Mouse (Mus musculus): ENCODE measurements at regions not wholly inside any gene's neighbourhood (a gene's known extent, or its start where the extent isn't known, plus 50 kb on each side); places are given as distances from the start of the nearest gene placed in this dataset.
"Not testable (repeated sequence)": the region's sequence is repeated elsewhere in the genome, so short reads cannot be mapped to it uniquely, and the experiment has no call there.

DNA sequence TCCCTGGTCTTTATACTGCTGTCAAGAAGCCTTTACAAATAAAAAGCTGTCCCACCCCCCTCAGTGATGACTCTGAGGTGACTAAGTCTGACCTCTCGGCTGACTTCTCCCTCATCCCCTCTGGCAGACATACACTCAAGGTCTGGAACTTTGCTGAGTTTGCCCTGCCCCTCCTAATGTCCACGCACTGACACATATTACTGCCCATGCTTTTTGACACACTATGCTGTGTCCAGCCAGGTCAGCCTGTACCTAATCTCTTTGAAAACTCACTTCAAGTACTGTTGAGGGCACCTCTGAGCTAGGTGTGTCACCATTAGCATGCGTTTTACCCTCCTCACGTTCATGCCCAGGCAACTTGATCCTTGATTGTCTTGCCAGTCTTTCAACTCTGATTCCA, 164.9 kb upstream of the Frmd6 start:
- DNase-seq (ENCODE audit: low spot score in 2 of 2): no peak

DNA sequence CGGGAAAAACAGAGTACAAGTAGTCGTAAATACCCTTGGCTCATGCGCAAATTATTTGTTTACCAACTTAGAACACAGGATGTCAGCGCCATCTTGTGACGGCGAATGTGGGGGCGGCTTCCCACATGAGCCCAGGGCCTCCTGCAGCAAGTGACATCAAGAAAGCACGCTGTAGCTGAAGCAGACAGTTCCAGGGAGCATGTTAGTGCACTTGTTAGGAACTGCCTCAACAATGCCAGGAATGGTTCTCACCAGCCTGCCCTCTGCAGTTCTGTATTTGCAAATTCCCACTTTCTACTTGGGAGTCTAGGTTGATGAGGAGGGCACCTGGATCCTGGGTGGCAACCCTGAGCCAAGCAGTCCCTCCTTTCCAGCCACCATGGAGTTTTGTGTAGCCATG, 157.2 kb upstream of the Frmd6 start:
- not testable (repeated sequence) for DNase-seq (ENCODE audit: low spot score in 2 of 2)

DNA sequence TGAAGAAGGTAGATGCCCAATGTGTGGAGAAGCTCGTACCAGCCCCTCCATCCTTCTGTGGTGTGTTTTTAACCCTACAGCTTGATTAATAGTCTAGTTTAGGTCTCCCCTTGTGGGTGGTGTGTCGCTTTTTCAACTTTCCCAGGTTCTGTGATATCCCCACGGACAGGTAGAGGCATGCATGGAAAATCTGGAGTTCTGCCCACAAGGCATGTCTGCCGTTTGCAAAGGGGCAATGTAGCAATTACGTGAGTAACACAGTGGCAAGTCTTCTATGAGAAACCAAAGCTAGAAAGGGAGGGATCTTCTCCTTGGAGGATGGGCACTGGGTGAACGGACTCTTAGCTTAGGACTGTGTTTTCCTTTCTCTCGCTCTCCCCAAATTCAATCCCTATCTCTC, 153.2 kb upstream of the Frmd6 start:
- no peak for DNase-seq (ENCODE audit: low spot score in 2 of 2)

DNA sequence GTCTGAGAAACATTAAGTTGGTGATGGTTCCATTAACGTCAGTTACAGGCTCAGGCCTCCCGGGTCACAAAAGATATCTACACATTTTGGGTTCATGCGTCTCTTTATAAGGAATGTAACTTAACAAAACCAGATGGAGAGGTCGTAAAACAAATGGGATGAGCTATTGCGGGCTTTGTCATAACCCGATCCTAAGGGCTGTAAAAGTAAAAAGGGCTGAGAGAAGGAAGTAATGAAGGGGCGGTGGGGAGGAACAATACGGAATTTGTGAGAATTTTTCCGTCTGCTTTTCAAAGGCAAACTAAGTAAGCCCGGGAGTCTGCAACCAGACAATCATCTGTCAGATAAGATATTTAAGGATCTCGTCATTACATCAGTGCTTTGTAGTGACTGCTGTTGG, 152.1 kb upstream of the Frmd6 start:
- DNase-seq (ENCODE audit: low spot score in 2 of 2): no peak

DNA sequence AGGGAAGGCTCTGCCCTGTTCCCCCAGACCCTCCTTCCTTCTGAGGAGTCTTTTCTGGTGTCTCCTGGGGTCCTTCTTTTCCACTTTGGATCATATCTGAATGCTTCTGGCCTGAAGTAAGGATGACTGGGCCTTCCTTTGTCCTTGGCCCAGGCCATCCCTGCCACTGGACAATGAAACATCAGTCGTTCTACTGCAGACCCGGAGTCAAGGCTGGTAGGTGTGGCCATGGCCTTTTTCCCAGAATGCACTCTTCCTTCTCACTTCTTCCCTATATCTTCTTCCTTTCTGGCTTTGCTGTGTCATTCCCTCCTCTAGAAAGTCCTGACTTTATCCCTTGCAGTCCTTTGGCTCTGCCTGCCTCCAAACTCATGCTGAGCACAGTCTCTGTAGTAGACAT, 151.2 kb upstream of the Frmd6 start:
- DNase-seq (ENCODE audit: low spot score in 2 of 2): no peak

DNA sequence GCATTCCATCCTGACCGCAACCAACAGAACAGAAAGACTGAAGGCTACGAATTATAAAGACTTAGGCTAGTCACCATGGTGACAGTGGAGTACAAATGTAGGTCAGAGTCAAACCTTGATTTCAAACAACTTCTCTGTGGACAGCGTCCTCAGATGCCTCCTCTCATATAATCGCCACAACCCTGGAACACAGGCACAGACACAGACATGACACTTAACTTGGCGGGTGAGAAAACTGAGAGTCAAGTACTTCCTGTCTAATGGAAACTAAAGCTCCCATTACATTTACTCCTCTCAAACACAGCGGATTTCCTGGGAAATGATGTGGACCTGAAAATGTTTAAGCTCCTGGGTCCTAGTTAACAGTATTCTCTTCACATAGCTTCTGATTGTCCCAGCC, 149.5 kb upstream of the Frmd6 start:
- no peak for DNase-seq (ENCODE audit: low spot score in 2 of 2)

DNA sequence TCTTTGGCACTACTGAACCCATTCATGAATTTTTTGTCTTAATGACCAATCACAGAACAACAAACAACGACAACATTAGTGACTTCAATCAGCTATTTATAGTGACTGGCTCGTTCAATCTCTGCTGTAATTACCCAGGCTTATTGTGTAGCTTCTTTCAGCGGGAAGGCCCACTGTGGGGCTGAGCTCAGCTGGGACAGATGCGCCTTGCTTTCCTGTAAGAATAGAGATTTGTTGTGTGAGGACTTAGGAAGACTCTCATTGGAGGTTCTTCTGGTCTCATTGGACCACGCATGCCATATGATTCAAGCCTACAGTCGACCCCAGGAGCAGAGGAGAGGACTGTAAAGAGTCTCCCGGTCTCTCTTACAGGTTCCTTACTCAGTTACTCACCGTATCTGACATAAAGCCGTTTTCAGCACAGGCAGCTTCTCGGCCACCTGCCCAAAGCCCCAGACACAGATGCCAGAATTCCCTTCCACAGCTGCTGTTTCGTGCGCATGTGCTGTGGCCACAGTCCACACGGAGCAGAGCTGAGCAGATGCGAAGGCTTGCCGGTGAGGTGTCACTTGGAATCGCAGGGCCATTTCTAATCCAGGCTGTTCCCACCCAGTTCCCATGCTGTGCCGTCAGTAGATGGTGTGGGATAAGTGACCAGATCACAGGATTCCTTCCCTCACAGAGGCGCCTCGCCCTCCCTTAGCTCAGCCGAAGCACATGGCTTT, 145.5 kb upstream of the Frmd6 start:
- peak in 1 of 2 experiments; percentile 26 for DNase-seq (ENCODE audit: low spot score in 2 of 2)

DNA sequence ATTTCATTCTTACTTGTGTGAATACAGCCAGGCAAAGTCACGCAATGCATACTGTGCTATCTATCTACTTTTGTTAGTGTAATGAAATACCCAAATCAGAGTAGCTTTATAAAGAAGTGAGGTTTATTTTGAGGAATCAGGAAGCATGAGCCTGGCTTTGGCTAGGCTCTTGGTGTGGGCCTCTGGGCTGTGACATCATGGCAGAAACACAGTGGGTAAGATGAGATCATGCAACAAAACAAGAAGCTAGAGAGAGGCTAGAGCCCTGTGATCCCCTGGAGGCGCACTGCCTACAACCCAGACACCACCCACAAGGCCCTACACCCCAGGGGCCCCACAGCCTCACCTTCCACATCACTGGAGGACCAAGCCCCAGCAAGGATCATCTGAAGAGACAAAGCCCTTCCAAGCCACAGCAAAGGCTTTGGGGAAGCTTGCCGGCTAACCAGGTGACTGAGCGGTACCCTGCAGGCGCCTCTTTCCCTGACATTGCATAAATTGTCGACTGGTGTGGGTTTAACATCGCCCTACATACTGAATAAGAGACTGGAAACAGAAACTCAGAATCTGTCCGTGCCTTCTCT, 143.8 kb upstream of the Frmd6 start:
- DNase-seq (ENCODE audit: low spot score in 2 of 2): no peak

DNA sequence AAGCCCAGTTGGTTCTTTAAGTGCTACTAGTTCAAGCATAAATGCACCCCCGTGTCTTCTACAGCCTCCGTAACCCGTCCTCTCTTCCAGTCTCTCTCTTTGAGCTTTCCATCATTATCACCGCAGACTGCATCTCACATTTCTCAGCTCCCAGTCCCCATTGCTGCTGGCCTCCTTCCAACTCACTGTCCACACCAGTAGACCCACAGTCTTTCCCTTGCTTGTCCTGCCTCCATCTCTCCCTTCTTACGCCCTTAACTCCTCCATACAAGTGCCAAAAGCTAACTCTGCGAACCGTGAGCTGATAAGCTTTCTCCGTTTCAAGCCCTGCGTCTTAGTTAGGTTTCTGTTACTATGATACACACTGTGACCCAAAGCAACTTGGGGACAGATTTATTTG, 141.0 kb upstream of the Frmd6 start:
- DNase-seq (ENCODE audit: low spot score in 2 of 2): no peak

DNA sequence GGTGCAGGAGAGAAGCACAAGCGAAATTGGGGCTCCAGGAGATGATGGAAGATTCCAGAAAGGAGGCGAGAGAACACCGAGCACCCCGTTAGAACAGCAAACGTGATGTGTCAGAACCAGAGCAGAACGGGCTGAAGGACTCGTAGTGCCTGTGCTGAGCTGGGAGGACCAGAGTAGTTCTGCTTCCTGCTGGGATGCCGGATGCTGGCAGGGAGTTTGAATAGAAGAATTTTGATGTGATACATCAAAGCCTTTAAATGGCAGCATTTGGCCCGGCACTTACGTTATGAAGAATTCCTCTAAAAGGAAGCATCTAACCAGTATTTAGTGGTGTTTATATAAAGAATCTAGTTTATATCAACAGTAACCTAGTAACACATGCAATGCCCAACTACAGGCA, 139.9 kb upstream of the Frmd6 start:
- DNase-seq (ENCODE audit: low spot score in 2 of 2): no peak

DNA sequence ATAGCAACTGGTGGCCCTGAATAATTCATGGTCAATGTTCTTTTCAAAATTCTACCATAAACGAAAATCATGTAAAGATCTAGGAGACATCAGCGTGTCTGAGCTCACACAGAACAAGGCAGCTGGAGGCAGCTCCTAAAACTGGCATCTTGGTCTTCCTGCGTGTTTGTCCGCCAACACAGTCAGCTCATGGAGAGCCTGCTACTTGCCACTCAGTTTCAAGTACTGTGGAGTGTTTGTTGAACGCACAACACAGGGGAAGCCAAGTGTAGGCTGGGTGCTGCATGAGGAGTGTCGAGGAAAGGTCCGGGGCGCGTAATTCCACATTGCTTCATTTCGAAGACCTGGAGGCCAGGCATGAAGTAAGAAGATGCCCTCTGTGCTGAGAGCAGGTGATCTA, 139.0 kb upstream of the Frmd6 start:
- DNase-seq (ENCODE audit: low spot score in 2 of 2): no peak

DNA sequence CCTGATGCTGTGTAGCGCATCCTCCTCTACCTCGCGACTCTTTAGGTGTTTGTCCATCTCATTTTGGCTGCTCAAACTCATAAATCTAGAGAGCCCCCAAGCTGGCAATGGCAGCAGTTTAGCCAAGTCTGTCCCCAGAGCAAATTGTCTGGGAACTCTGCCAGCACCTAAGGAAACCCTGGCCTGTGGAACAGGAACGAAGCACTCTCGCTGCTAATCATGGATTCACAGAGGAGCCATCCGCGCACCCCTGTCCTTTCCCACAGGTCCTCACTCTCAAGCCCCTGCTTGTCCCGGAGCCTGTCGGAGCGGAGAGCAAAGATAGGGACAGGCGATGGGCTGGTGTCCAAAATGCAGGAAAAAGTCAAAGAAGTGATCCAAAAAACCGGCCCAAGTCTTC, 138.3 kb upstream of the Frmd6 start:
- DNase-seq (ENCODE audit: low spot score in 2 of 2): peak; percentile 27 to 43

DNA sequence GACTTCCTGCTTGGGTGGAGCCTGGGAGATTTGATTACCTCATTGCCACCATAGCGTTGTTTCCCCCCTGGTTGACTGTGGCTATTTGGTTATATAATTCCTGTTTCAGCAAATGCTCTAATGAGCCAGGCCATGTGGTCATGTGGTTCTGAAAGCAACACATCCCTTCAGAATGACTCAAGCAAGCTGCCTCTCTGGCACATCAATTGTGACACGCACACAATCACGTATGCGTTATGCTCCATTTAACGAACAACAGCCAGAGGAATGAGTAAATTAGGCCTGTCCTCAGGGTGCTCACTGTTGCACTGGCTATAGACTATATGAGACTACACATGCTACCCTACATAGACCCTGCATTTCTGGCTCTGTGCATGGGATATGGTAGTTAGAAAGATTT, 130.2 kb upstream of the Frmd6 start:
- DNase-seq (ENCODE audit: low spot score in 2 of 2): no peak

DNA sequence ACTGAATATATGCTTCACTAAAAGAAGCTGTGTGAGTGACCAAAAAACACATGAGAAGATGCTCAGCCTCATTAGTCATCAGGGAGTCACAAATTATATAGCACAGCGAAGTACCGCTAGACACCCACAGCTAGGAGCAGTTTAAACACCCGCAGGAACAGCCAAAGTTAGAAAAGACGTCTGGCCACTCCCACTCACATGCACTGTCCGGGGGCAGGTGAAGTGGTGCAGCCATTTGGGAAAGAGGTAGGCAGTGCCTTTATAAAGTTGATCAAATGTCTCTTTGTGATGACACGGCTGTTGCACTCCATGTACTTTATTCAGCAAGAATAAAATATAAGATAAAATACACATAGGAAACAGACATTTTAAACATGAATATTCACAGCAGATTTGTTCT, 129.1 kb upstream of the Frmd6 start:
- no peak for DNase-seq (ENCODE audit: low spot score in 2 of 2)

DNA sequence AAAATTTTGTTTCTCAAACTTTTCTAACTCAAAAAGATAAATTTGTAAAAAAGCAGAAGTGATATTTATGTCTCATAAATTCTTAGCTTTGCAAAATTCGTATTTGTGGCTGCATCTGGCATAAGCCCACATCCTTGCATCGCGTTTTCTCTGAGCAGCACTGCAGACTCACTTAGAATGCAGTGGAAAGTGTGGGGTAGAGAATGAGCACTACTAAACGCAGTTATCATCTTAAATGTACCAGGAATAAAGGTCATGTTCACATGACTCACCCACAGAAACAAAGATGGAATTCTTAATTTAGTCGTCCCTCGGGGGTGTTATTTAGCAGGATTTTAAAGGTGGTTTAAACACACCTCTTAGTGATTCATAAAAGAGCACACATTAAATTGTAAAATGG, 126.8 kb upstream of the Frmd6 start:
- DNase-seq (ENCODE audit: low spot score in 2 of 2): no peak

DNA sequence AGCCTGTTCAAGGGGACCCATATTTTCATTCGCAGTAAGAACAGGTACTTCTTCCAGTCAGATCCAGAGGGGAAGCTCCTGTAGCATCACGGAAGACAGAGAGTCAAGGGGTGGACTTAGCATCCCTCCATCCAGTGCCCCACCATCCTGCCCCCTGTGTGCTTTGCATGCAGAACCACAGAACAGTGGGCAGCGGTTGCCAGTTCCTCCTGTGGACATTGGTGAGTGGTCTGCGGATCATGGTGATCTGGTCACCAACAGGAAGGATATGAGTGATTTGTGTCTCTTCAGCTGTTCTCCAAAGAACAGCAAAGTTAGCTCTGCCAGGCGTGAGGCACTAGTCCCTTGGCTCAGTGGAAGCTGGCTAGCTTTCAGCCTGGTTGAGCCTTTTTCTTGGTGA, 122.8 kb upstream of the Frmd6 start:
- DNase-seq (ENCODE audit: low spot score in 2 of 2): no peak

DNA sequence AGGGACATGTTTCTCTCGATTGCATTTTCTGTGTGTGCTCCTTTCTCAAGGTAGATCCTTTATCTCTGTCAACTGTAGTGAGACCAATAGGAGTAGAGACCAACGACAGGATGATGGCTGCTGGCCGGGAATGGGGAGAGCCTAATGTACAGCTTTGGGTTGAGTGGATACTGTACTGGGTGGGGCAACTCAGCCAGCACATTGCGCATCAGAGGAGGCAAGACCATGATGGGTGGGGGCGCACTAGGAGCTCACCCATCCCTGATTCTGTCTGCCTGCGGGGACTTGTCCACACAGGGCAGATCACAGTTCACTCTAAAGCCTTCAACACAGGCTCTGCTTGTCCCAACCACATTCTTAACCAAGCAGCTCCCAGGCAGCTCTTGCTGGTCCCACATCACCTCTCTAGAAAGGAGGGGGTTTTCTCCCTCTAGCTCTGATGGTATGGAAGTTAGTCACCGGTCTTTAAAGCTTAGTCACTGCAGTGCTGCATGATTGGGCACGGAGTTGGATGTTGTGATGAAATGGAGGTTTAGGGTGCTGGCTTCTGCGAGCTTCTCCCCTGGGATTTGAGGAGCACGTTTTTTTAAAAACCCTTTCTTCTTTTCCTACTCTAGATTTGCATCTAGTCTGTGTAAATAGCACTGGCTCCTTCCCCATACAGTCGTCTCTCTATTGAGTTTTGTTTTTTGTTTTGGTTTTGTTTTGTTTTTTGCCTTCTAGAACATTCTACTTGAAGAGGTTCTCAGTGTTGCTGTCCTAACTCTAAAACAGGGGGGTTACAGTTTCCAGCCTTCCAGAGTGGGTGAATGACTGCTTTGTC, 118.3 kb upstream of the Frmd6 start:
- peak; percentile 51 to 56 for DNase-seq (ENCODE audit: low spot score in 2 of 2)

DNA sequence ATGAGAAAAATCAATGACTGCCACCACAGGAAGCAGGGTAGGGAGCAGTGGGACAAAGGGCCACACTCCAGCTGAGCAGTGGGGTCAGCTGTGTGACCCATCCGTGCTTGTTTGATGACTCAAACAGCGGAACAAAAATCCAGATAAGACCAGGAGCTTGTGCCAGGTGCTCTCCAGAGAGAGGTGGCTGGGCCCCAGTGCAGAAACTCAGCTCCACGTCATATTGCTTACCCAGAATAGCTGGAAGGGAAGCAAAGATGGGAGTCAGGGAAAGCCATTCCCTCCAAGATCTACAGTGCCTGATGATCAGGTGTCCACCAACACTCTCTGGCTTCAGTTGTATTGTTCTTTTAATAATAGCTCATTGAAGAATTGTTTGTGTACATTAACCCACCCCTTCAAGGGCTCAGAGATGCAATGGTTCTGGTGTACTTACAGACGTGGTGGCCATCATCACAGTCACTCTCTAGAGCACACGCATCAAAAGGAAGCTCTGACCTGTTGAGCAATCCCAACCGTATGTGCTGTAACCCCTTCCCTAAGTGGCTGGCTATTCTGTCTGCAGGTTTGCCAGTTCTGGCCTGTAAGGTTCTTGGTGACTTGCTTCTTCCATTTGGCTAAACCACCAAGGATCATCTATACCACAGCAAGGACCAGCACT, 117.6 kb upstream of the Frmd6 start:
- DNase-seq (ENCODE audit: low spot score in 2 of 2): peak; percentile 60 to 70

DNA sequence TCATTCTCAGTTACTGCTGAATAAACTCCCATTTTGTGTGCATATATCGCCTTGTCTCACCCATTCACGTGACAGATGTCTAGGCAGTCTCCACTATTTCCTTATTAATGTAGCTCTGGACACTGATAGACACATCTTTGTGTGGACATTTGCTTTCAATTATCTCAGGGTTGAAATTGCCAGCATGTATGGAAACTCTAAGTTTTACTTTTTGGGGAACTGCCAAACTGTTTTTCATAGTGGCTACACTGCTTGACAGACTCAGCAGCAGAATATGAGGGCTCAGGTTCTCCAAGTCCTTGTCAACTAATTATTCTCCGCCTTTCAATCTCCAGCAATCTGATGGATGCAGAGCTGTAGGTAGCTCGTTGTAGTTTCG, 117.0 kb upstream of the Frmd6 start:
- no peak for DNase-seq (ENCODE audit: low spot score in 2 of 2)

DNA sequence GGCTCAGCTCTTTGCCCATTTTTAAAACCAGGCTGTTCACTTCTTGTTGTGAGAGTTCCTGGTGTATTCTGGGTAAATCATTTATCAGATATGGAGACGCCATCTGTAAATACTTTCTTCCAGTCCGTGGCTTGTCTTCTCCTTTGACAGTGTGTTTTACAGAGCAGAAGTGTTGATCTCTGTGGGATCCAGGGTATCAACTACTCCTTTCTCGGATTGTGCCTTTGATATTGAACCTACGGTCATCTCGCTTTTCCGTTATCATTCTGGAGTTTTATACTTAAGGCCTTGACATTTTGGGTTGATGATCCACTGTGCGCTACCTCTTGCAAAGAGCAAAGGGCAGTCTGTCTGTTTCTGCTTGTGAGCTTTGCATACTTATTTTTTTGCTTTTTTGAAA, 115.0 kb upstream of the Frmd6 start:
- no peak for DNase-seq (ENCODE audit: low spot score in 2 of 2)

DNA sequence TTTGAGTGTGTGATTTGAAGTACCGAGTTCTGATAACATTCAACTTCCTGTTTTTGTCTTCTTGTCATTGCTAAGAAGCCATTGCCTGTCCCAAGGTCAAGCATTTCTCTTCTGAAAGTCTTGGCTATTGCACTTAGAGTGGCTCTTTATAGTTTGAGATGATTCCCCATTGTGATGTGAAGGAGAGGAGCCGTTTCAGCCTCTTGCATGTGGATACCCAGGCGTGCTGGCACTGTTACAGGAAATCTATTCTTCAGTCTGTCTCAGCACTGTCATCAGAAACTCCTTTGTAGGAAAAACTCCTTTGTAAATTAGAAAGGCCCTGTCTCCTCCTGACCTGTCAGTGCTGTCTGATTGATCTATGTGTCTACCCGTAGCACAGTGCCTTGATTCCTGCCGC, 114.3 kb upstream of the Frmd6 start:
- no peak for DNase-seq (ENCODE audit: low spot score in 2 of 2)

DNA sequence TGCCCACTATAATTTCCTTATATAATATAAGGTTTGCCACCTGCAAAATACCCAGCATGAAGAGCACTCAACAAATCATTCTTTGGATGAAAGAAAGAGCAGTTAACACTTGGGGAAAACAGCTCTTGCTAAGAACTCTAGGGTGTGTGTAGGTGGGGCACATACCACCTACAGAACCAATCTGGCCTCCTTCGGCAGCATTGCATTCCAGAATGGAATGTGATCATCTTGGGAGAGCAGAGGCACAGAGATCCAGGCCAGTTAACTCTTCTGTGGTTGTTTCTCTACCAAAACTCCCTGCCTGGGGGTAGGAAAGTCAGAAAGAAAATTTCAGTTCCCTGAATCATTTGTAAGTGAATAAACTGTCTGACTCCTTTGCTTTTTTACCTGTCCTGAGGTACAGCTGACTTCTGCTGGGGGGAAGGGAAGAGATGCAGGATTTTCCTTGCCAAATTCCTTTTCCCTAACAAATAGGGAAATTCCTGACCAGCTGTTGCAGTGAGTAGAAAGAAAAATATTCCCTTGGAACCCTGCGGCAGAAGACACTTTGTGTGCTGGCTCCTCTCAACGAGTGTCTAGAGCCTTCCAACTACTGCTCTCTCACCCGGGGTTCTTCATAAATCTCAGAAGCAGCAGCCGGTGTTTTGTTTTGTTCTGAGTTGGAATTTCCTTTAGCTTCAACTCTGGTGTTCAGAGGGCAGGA, 112.8 kb upstream of the Frmd6 start:
- DNase-seq (ENCODE audit: low spot score in 2 of 2): no peak

All from urinary bladder, postnatal 36 days (tissue).